Mouse (Mus musculus) midbrain, embryonic 15.5 days (tissue): ENCODE data around the gene Ifnar1. TPM values are rescaled to one million over a fixed set of nuclear protein-coding genes. Genes with fewer than 3 reads are reported as not detected.

Experiments
- ATAC-seq: fragments of 200-750 bp; cut with Nextera tagmentation; replicated peaks from 2 replicates; pipeline ENCODE4 v1.8.0; 2017; ENCODE audit warnings: moderate TSS enrichment
- H3K27ac ChIP-seq: fragments of 300-500 bp; sonication (generic); 2 replicates; pipeline ENCODE4 v1.5.1; 2015; ENCODE audit warnings: mild to moderate bottlenecking, inconsistent platforms
- H3K27me3 ChIP-seq: fragments of 300-500 bp; sonication (generic); replicated peaks from 2 replicates; pipeline ENCODE4 v1.6.1; 2015; ENCODE audit warnings: inconsistent platforms
- H3K36me3 ChIP-seq: fragments of 300-500 bp; sonication (generic); replicated peaks from 2 replicates; pipeline ENCODE4 v1.6.1; 2015; ENCODE audit warnings: inconsistent platforms
- H3K4me1 ChIP-seq: fragments of 300-500 bp; sonication (generic); 2 replicates; pipeline ENCODE4 v1.6.1; 2015; ENCODE audit warnings: inconsistent platforms
- H3K4me2 ChIP-seq: fragments of 300-500 bp; sonication (generic); 2 replicates; pipeline ENCODE4 v1.6.1; 2015; ENCODE audit warnings: inconsistent platforms, mild to moderate bottlenecking, moderate library complexity
- H3K4me3 ChIP-seq: fragments of 300-500 bp; sonication (generic); 2 replicates; pipeline ENCODE4 v1.5.1; 2015; ENCODE audit warnings: mild to moderate bottlenecking, inconsistent platforms
- H3K9ac ChIP-seq: fragments of 300-500 bp; sonication (generic); 2 replicates; pipeline ENCODE4 v1.6.1; 2015; ENCODE audit warnings: mild to moderate bottlenecking, inconsistent platforms
- H3K9me3 ChIP-seq: fragments of 300-500 bp; sonication (generic); 2 replicates; pipeline ENCODE4 v1.6.1; 2016; ENCODE audit warnings: inconsistent platforms
- WGBS: fragments of 180-500 bp; shearing (Covaris S2); methylation state at CpG from one replicate; pipeline ENCODE4 v1.1.7; 2015; ENCODE audit warnings: mixed read lengths; 5-methylcytosine and 5-hydroxymethylcytosine counted together
- polyA plus RNA-seq: library from polyadenylated mRNA; unstranded; fragments of >200 nt; fragmentation: Nextera tagmentation; extraction: Ambion mirVana; gene quantifications from 2 replicates; pipeline ENCODE4 v1.2.1, GENCODE M21; 2015

The Ifnar1 gene
- polyA plus RNA-seq, 1 experiment from 2014 or later = 54.7 TPM

- Histone ChIP-seq H3K9me3 (no peaks in the 10 kb centered on the region), H3K4me3 (no peak overlapping the region), H3K27ac (no peak overlapping the region), H3K4me2 (no peak overlapping the region), H3K27me3 (no peaks in the 10 kb centered on the region), H3K4me1 (no peaks in the 10 kb centered on the region), H3K36me3 (no peaks in the 10 kb centered on the region), H3K9ac (no peak overlapping the region)
- no peak for ATAC-seq
- WGBS = 88% methylated on average over 7 of the region's 7 CpGs
Measured at GRCm38 (mm10) chr16:91448895-91449294, 36.1 kb upstream of the Ifnar1 start.

GRCm38 (mm10) chr16:91450137-91451064, 34.6 kb upstream of the Ifnar1 start:
- no peaks in the 10 kb centered on the region for H3K36me3 ChIP-seq
- ATAC-seq = no peak
- H3K4me2 ChIP-seq = no peak overlapping the region
- H3K4me1 ChIP-seq = no peaks in the 10 kb centered on the region
- H3K4me3 ChIP-seq = no peak overlapping the region
- no peak overlapping the region for H3K9ac ChIP-seq
- H3K9me3 ChIP-seq = no peaks in the 10 kb centered on the region
- H3K27me3 ChIP-seq = no peaks in the 10 kb centered on the region
- 84% methylated on average over 12 of the region's 12 CpGs for WGBS
- no peak overlapping the region for H3K27ac ChIP-seq

GRCm38 (mm10) chr16:91451949-91452348, 33.1 kb upstream of the Ifnar1 start:
- H3K4me1 ChIP-seq = no peaks in the 10 kb centered on the region
- H3K9me3 ChIP-seq = no peaks in the 10 kb centered on the region
- no peak overlapping the region for H3K27ac ChIP-seq
- no peak overlapping the region for H3K4me2 ChIP-seq
- no peaks in the 10 kb centered on the region for H3K36me3 ChIP-seq
- 84% methylated on average over 2 of the region's 2 CpGs for WGBS
- no peak overlapping the region for H3K9ac ChIP-seq
- H3K4me3 ChIP-seq = no peak overlapping the region
- ATAC-seq = no peak
- H3K27me3 ChIP-seq = no peaks in the 10 kb centered on the region

GRCm38 (mm10) chr16:91452363-91452896, 32.6 kb upstream of the Ifnar1 start:
- H3K27ac ChIP-seq = no peak overlapping the region
- no peak for ATAC-seq
- 80% methylated on average over 6 of the region's 6 CpGs for WGBS

GRCm38 (mm10) chr16:91455868-91456267, 29.2 kb upstream of the Ifnar1 start:
- ATAC-seq = no peak

More at GRCm38 (mm10) chr16:91452363-91452896, 32.6 kb upstream of the Ifnar1 start:
- Histone ChIP-seq H3K9ac (no peak overlapping the region), H3K27me3 (no peaks in the 10 kb centered on the region), H3K36me3 (no peaks in the 10 kb centered on the region), H3K9me3 (no peaks in the 10 kb centered on the region), H3K4me2 (no peak overlapping the region), H3K4me3 (no peak overlapping the region), H3K4me1 (no peaks in the 10 kb centered on the region)

GRCm38 (mm10) chr16:91458301-91458746, 26.7 kb upstream of the Ifnar1 start:
- H3K4me1 ChIP-seq = no peaks in the 10 kb centered on the region
- 79% methylated on average over 21 of the region's 21 CpGs for WGBS
- H3K27ac ChIP-seq = no peak overlapping the region
- H3K9me3 ChIP-seq = no peaks in the 10 kb centered on the region
- no peak for ATAC-seq
- H3K9ac ChIP-seq = no peak overlapping the region
- no peaks in the 10 kb centered on the region for H3K27me3 ChIP-seq
- H3K4me3 ChIP-seq = no peak overlapping the region
- no peak overlapping the region for H3K4me2 ChIP-seq
- no peaks in the 10 kb centered on the region for H3K36me3 ChIP-seq

More at GRCm38 (mm10) chr16:91455868-91456267, 29.2 kb upstream of the Ifnar1 start:
- Histone ChIP-seq H3K36me3 (no peaks in the 10 kb centered on the region), H3K4me3 (no peak overlapping the region), H3K4me1 (no peaks in the 10 kb centered on the region), H3K9me3 (no peaks in the 10 kb centered on the region), H3K4me2 (no peak overlapping the region), H3K9ac (no peak overlapping the region), H3K27me3 (no peaks in the 10 kb centered on the region), H3K27ac (no peak overlapping the region)
- 69% methylated on average over 4 of the region's 4 CpGs for WGBS

- H3K4me1 ChIP-seq = peaks cover 2% of the 10 kb centered on the region
- no peak overlapping the region for H3K9ac ChIP-seq
- no peaks in the 10 kb centered on the region for H3K9me3 ChIP-seq
- H3K4me2 ChIP-seq = no peak overlapping the region
- H3K27ac ChIP-seq = no peak overlapping the region
- 28% methylated on average over 5 of the region's 5 CpGs for WGBS
- H3K36me3 ChIP-seq = no peaks in the 10 kb centered on the region
- 0 out of 2 replicates have a peak, but pooled peaks have one; percentile 33 for ATAC-seq
- H3K4me3 ChIP-seq = no peak overlapping the region
- no peaks in the 10 kb centered on the region for H3K27me3 ChIP-seq
Measured at GRCm38 (mm10) chr16:91458976-91459375, 26.1 kb upstream of the Ifnar1 start.

- ATAC-seq = no peak
- Histone ChIP-seq H3K27ac (no peak overlapping the region), H3K27me3 (no peaks in the 10 kb centered on the region), H3K4me1 (peaks cover 6% of the 10 kb centered on the region), H3K9me3 (no peaks in the 10 kb centered on the region), H3K9ac (no peak overlapping the region), H3K4me2 (no peak overlapping the region), H3K4me3 (no peak overlapping the region), H3K36me3 (no peaks in the 10 kb centered on the region)
- 93% methylated on average over 3 of the region's 3 CpGs for WGBS
Measured at GRCm38 (mm10) chr16:91459396-91459795, 25.6 kb upstream of the Ifnar1 start.

GRCm38 (mm10) chr16:91459841-91460370, 25.1 kb upstream of the Ifnar1 start:
- no peaks in the 10 kb centered on the region for H3K27me3 ChIP-seq
- H3K27ac ChIP-seq = no peak overlapping the region
- no peak overlapping the region for H3K4me3 ChIP-seq
- no peak overlapping the region for H3K4me2 ChIP-seq
- H3K9me3 ChIP-seq = no peaks in the 10 kb centered on the region
- H3K4me1 ChIP-seq = peaks cover 6% of the 10 kb centered on the region
- ATAC-seq = no peak
- H3K36me3 ChIP-seq = no peaks in the 10 kb centered on the region
- WGBS = 74% methylated on average over 11 of the region's 11 CpGs
- H3K9ac ChIP-seq = no peak overlapping the region

GRCm38 (mm10) chr16:91461066-91461638, 23.9 kb upstream of the Ifnar1 start:
- Histone ChIP-seq H3K36me3 (no peaks in the 10 kb centered on the region), H3K4me1 (peaks cover 14% of the 10 kb centered on the region), H3K9ac (no peak overlapping the region), H3K27ac (no peak overlapping the region), H3K9me3 (no peaks in the 10 kb centered on the region), H3K4me3 (no peak overlapping the region), H3K27me3 (no peaks in the 10 kb centered on the region), H3K4me2 (no peak overlapping the region)
- ATAC-seq = no peak
- WGBS = 76% methylated on average over 11 of the region's 11 CpGs

GRCm38 (mm10) chr16:91461773-91462181, 23.3 kb upstream of the Ifnar1 start:
- peaks cover 20% of the 10 kb centered on the region for H3K4me1 ChIP-seq
- no peak for ATAC-seq
- WGBS = 63% methylated on average over 9 of the region's 9 CpGs
- no peak overlapping the region for H3K27ac ChIP-seq
- H3K9ac ChIP-seq = no peak overlapping the region; the same call in 1 of the 2 replicates
- H3K27me3 ChIP-seq = no peaks in the 10 kb centered on the region
- no peak overlapping the region for H3K4me2 ChIP-seq
- no peaks in the 10 kb centered on the region for H3K36me3 ChIP-seq
- H3K4me3 ChIP-seq = no peak overlapping the region
- no peaks in the 10 kb centered on the region for H3K9me3 ChIP-seq

GRCm38 (mm10) chr16:91462644-91463043, 22.4 kb upstream of the Ifnar1 start:
- 87% methylated on average over 3 of the region's 3 CpGs for WGBS
- Histone ChIP-seq H3K27ac (no peak overlapping the region), H3K4me1 (peaks cover 23% of the 10 kb centered on the region), H3K36me3 (no peaks in the 10 kb centered on the region), H3K9me3 (no peaks in the 10 kb centered on the region), H3K27me3 (no peaks in the 10 kb centered on the region), H3K4me2 (no peak overlapping the region), H3K4me3 (no peak overlapping the region), H3K9ac (no peak overlapping the region)
- no peak for ATAC-seq
